Mouse (Mus musculus) cerebellum, postnatal 36 days (tissue): ENCODE measurements around the gene 1700057G04Rik.
A peak's percentile ranks its signal among the peaks of the same experiment; 100 is the strongest.

ENCODE experiments used
- DNase-seq, 2 experiments: peaks; one replicate each; pipeline ENCODE4 v3.0.0; 2021 to 2022; ENCODE audit warnings: mixed read lengths in 2 of 2

The 1700057G04Rik gene

GRCm38 (mm10) chr9:92309077-92309476, at the start of gene 1700057G04Rik:
Gene 1700057G04Rik (plus strand): TSS chr9:92309377.
- no peak for DNase-seq

DNA sequence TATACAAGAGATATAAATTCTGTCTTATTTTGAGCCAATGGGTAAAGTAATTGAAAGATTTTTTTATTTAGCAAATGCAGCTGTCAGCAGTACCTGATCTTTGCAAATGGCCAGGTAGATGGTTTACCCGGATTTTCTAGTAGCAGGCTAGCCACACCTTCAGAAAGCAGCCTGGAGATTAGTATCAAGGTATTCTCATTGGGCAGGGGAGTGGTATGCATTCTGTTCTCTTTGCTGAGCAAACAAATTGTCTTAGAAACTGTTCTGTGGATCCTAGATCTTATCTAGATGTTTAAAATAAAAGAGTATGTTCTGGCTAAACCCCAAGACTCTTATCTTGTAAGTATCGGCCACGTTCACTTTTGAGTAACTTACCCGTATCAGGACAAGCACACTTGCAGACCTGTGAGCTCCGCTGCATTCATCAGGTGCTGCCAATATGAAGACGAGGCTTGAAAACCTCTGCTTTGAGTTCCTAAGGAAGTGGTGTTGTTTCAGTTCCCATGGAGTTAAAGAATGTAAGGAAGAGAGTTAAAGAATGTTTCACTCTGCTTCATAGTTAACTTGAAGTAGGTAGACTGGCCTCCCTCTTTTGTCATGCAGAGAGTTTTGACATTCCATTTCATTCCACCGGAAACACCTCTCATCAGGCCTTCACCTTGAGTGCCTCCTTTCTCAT, 48.6 kb upstream of the 1700057G04Rik start:
- no peak for DNase-seq

- DNase-seq = no peak
Measured at GRCm38 (mm10) chr9:92265719-92266118, 43.5 kb upstream of the 1700057G04Rik start.

DNA sequence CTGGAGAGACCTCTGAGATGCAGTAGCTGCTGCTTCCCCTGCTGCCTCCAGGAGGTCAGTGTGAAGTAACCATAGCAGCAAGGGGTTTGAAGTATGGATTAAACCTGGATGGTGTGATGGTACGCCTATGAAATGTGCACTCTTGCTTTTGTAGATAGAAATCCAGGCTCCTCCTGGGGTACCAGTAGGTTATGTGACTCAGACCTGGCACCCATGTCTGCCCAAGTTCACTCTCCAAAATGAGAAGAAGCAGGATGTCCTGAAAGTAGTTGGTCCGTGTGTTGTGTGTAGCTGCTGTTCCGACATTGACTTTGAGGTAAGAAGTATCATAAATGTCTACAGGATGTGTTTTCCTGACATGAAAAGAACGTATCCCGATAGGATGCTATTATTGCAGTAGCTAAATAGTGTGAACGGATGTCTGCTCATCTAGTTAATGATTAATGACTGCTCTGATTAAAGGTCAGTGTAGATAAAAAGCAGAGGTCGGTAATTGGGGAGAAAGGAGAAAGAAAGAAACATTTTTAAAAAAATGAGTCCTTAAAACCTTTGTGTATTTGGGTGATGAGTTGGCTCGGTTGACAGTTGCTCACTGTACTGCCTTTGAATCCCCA, 42.5 kb upstream of the 1700057G04Rik start:
- no peak for DNase-seq

- no peak for DNase-seq
Measured at GRCm38 (mm10) chr9:92267732-92268131, 41.4 kb upstream of the 1700057G04Rik start.

DNA sequence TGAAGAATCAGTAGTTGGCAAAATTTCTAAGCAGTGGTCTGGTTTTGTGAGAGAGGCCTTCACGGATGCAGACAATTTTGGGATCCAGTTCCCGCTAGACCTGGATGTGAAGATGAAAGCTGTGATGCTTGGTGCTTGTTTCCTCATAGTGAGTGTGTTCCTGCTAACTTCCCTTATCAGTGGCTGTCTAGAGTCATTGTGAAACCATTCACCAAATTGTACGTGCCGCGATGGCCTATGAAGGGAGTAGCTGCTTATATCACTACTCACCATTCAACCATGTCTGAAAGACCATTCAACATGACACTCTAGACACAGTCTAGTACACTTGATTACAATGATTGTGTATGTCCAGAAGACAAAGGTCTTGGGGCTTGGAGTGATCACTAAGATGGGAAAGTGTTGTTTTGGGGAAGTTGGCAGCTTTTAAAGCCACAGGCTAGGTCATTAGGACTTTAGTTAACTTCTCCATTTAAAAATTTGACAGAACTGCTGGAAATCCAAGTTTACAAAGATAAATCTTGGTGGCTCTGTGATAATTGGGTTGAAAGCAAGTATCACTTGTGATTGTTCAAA, 39.3 kb upstream of the 1700057G04Rik start:
- DNase-seq = no peak

- peak; percentile 45 to 47 for DNase-seq
Measured at GRCm38 (mm10) chr9:92270927-92271326, 38.2 kb upstream of the 1700057G04Rik start.

DNA sequence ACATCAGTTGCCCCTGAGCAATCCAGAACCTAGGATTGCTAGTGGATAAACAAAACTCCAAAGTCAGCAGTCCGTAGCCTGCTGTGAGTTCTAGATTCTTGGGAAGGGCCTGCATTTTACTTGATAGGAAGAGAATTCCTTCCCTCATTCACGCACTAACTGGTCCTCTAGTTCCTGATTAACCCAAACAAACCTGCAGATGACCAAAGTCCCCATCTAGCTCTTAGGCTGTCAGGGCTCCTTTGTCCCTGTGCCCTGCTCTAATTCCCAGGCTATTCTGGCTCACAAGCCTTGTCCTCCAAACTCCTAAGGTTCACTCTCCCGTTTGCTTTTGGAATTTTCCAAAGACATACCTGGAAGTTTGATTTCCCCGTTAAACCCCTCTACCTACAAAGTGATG, 36.5 kb upstream of the 1700057G04Rik start:
- no peak for DNase-seq

DNA sequence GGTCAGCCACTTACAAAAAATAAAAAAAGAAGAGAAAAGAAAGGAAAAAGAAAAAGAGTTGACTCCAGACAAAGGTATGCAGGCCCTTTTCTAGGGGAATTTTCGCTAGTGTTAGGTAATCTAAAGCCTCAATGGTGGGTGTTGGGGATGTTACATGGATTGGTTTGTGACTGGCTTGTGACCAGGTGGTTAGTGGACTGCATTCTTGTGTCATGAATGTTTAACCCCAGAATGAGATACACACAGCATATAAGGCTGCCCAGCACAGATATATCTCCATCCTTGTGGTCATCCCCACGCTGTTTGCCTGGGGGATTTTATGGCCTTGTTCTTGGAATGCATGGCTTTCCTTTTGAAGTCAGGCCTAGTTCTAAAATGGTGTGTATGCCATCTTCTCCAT, 35.9 kb upstream of the 1700057G04Rik start:
- no peak for DNase-seq

GRCm38 (mm10) chr9:92273956-92274762, 35.0 kb upstream of the 1700057G04Rik start:
- DNase-seq = no peak

GRCm38 (mm10) chr9:92275486-92276207, 33.5 kb upstream of the 1700057G04Rik start, which contains the start of gene Plscr2:
Gene Plscr2 (plus strand): TSS chr9:92275602.
- DNase-seq = no peak

- DNase-seq = no peak
Measured at GRCm38 (mm10) chr9:92276360-92276759, 32.8 kb upstream of the 1700057G04Rik start.

GRCm38 (mm10) chr9:92280048-92280447, 29.1 kb upstream of the 1700057G04Rik start:
- no peak for DNase-seq

GRCm38 (mm10) chr9:92282563-92283171, 26.5 kb upstream of the 1700057G04Rik start:
- no peak for DNase-seq

- no peak for DNase-seq
Measured at GRCm38 (mm10) chr9:92289675-92290074, 19.5 kb upstream of the 1700057G04Rik start.

- DNase-seq = no peak
Measured at GRCm38 (mm10) chr9:92292169-92292568, 17.0 kb upstream of the 1700057G04Rik start.

DNA sequence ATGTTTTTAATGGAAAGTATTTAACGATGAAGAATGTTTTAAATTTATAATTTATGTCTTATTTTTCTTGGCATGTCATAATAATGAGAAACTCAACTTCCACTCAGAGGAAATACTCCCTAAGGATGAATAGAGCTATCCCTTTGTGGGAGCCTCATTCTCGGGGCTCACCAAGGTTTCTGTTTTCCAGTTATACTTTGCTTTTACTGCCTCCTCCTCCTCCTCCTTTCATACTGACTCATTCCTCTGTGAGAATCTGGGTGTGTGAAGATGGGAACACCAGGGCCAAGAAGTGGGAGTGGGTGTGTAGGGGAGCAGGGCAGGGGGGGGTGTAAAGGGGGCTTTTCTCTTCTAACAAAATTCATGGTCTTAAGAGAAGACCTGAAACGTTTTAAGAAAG, 16.3 kb upstream of the 1700057G04Rik start:
- no peak for DNase-seq

DNA sequence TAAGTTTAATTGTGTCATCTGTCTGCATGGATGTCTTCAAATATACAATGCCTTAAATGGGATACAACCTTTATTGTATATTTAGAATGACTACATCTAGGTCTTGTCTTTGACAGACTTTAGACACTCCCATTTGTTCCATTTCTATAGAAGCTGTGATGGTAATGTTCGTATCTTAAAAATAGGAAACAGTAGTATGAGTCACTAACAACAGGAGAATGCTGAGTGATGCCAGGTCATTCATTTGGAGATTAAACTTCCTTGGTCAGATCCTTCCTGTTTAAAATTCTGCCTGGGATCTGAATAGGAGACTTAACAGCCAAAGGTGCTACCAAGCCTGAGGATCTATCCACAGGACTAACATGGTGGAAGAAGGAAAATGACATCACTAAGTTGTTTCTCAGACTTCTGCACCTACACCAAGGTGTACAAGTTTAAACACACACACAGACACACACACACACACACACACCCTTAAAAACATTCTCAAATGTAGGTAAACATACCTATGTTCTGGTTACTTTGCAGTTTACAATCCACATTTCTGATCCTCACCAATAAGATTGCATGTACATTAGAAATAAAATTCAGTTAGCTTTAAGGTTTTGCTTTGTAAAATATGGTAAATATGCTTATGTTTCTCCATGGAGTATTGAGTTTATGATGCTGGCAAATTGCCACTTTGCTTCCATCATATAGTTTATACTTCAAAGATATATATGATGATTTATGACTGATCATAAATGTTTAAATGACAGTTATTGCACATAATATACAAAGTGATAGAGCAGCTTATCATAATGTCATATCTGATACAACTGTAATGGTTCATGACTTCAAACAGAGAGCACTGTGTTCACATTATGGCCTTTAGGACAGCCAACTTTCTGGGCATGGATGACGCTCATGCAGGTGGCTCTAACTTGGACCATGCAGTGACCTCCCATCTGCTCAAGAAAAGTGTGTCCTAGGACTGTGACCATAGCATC, 15.3 kb upstream of the 1700057G04Rik start:
- no peak for DNase-seq

DNA sequence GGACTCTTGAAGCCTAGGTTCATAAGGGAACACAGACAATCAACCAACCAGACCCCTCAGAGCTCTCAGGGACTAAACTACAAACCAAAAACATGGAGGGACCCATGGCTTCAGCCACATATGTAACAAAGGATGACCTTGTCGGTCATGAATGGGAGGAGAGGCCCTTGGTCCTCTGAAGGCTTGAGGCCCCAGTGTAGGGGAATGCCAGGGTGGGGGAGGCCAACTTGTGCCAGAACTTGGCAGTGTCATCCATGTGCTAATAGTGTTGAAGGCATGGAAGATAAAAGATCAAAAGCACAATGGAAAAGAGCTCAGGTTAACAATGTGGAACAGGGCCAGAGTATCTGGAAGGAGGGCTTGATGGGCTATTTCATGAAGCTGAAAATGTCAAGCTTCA, 10.9 kb upstream of the 1700057G04Rik start:
- DNase-seq = no peak

DNA sequence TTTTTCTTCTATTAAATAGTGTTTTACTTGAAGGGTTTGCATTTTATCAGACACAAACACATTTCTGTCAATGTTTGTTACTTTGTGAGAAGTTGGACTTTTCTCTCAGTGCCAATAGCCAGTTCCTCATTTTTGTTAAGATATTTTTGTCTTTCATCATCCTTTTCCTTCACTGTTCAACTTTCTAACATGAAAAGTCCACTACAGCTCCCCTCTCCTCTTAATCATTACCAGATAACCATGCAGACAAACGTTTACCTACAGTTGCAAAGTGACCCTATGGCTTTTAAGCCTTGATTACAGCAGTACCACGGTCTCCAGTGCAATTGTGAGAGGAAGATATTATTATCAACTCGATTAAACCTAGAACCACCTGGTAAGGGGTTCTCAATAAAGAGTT, 8.0 kb upstream of the 1700057G04Rik start:
- DNase-seq = no peak

- no peak for DNase-seq
Measured at GRCm38 (mm10) chr9:92305075-92305474, 4.1 kb upstream of the 1700057G04Rik start.
